Mouse (Mus musculus) C2C12 (cell line): ENCODE measurements around the gene Dhrs2. TPM values are rescaled to one million over a fixed set of nuclear protein-coding genes. Genes with fewer than 3 reads are reported as not detected.

Experiments
- H3K27me3 ChIP-seq: one replicate; pipeline ENCODE4 v1.6.1; 2011; ENCODE audit not compliant: control insufficient read depth, insufficient read depth, insufficient read length
- H3K36me3 ChIP-seq: one replicate; pipeline ENCODE4 v1.6.1; 2011; ENCODE audit not compliant: control insufficient read depth, insufficient read depth
- H3K4me3 ChIP-seq: one replicate; pipeline ENCODE4 v1.5.1; 2011; ENCODE audit warnings: mild to moderate bottlenecking, control low read depth; ENCODE audit not compliant: poor library complexity, insufficient read depth, severe bottlenecking
- H3K79me2 ChIP-seq: one replicate; pipeline ENCODE4 v1.6.1; 2011; ENCODE audit not compliant: control insufficient read depth, insufficient read depth
- H3K79me3 ChIP-seq: one replicate; pipeline ENCODE4 v1.6.1; 2011; ENCODE audit warnings: low read depth, control low read depth
- H3ac ChIP-seq: one replicate; pipeline ENCODE3; 2011; ENCODE audit warnings: low read depth; ENCODE audit not compliant: control insufficient read depth, insufficient read length
- CEBPB ChIP-seq: IDR thresholded peaks from one replicate; pipeline ENCODE4 v1.6.1; 2011; ENCODE audit warnings: low read depth, mild to moderate bottlenecking, control low read depth, moderate library complexity
- CTCF ChIP-seq: IDR thresholded peaks from one replicate; pipeline ENCODE4 v1.5.1; 2011; ENCODE audit not compliant: control insufficient read depth, insufficient read depth, insufficient read length
- FOSL1 ChIP-seq: IDR thresholded peaks from one replicate; pipeline ENCODE4 v1.8.0; 2011; ENCODE audit warnings: mild to moderate bottlenecking, low read length; ENCODE audit not compliant: poor library complexity, insufficient read depth, severe bottlenecking
- MAX ChIP-seq: IDR thresholded peaks from one replicate; pipeline ENCODE4 v1.6.1; 2011; ENCODE audit warnings: mild to moderate bottlenecking, control low read depth
- MYOD1 ChIP-seq: IDR thresholded peaks from one replicate; pipeline ENCODE4 v1.6.1; 2011; ENCODE audit warnings: low read depth; ENCODE audit not compliant: control insufficient read depth, insufficient read length
- MYOG ChIP-seq: IDR thresholded peaks from one replicate; pipeline ENCODE4 v1.6.1; 2011; ENCODE audit not compliant: control insufficient read depth, insufficient read length; ENCODE audit errors: extremely low read depth
- USF1 ChIP-seq: IDR thresholded peaks from one replicate; pipeline ENCODE4 v1.6.1; 2011; ENCODE audit warnings: low read depth, mild to moderate bottlenecking, control low read depth, moderate library complexity
- polyA plus RNA-seq: library from polyadenylated mRNA; unstranded; fragments of >200 nt; fragmentation: generic; extraction: Trizol; gene quantifications from one replicate; pipeline ENCODE4 v1.2.1, GENCODE M21; 2012; ENCODE audit warnings: missing spikeins

Dhrs2 gene
- polyA plus RNA-seq, 1 experiment, result not detected

GRCm38 (mm10) chr14:55188491-55188890, 33.3 kb upstream of the Dhrs2 start:
- Histone ChIP-seq H3ac (no peak overlapping the region), H3K4me3 (no peak overlapping the region)
- TF ChIP-seq MYOG (no peak), CTCF (no peak), FOSL1 (no peak), CEBPB (no peak), MYOD1 (no peak), MAX (no peak), USF1 (no peak)

DNA sequence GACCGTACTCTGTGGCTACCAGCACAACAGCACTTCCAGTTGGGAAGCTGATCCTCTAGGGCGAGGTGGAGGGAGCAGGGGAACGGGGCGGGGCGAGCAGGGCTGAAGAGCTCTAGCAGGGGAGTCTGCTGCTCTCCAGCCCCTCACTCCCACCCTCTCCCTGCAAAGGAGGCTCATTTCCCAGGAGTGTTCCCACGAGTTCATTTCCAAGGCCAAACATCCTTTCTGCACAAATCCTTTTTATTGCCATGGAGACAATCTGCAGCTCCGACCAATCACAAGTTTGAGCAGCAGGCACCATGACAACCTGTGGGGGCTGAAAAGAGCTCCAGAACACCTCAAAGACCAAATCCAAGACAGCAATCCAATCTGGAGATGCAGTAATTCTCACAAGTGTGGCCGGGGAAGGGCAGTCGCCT, 32.4 kb upstream of the Dhrs2 start:
- Histone ChIP-seq H3K4me3 (no peak overlapping the region), H3K27me3 (peaks cover 28% of the 10 kb centered on the region), H3K79me3 (no peaks in the 10 kb centered on the region), H3K36me3 (no peaks in the 10 kb centered on the region), H3ac (no peak overlapping the region), H3K79me2 (no peaks in the 10 kb centered on the region)
- TF ChIP-seq MAX (no peak), CTCF (no peak), CEBPB (no peak), MYOG (no peak), MYOD1 (no peak), FOSL1 (no peak), USF1 (no peak)

More at GRCm38 (mm10) chr14:55188491-55188890, 33.3 kb upstream of the Dhrs2 start:
- no peaks in the 10 kb centered on the region for H3K36me3 ChIP-seq
- no peaks in the 10 kb centered on the region for H3K79me3 ChIP-seq
- no peaks in the 10 kb centered on the region for H3K79me2 ChIP-seq
- peaks cover 28% of the 10 kb centered on the region for H3K27me3 ChIP-seq

DNA sequence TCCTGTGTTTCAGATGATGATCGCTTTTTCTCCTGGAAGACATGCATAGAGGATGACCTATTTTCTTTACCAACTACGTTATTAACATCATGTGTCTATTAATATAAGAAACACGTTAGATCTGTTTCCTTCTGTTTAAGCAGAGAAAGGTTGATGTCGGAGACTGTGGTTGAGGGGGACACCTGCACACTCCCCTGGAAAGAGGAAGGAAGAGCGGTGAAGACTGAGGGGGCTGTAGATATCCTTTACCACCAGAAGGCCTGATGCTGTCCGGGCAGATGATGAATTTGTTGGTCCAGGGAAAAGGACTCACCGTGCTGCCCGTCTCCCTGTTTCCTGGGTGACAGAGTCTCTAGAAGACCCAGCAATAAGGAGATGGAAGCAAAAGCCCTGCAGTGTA, 28.5 kb upstream of the Dhrs2 start:
- Histone ChIP-seq H3K27me3 (peaks cover 28% of the 10 kb centered on the region), H3K36me3 (no peaks in the 10 kb centered on the region), H3K79me3 (no peaks in the 10 kb centered on the region), H3K4me3 (no peak overlapping the region), H3K79me2 (no peaks in the 10 kb centered on the region), H3ac (no peak overlapping the region)
- no peak for TF ChIP-seq MAX

DNA sequence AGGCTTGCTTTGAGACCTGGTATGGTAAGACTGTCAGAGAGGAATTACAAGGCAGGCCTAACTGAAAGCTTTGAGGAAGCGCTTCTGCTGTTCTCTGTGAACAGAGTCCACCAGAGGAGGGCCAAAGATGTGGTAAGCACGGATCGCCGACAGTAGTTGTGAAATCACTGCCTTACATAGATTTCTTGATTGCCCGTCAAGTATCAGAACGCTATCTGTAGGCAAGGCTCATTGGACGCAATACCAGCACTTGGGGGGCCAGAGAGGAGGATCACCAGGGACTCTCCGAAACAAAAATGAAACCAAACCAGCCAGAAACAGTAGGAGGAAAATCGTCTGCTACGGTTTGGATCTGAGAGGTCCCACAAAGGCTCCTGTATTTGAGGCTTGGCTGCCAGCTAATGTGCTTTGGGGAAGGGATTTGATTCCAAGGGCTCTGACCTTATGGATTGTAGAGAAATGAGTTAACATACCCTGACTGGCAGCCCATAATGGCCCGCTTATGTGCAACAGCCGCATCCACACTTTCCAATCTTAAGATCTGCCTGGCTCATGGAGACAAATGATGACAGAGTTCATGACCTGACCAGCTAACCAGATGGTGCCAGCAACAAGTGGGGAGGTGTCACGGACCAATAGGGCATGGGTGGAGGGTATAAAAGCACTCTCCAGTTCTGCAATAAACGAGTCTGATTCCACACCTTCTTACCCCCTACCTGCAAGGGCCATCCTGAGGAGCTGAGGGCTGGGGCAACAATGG, 27.8 kb upstream of the Dhrs2 start:
- H3K27me3 ChIP-seq, result peaks cover 27% of the 10 kb centered on the region
- H3K79me3 ChIP-seq, result no peaks in the 10 kb centered on the region
- H3K4me3 ChIP-seq, result no peak overlapping the region
- no peaks in the 10 kb centered on the region for H3K79me2 ChIP-seq
- H3K36me3 ChIP-seq, result no peaks in the 10 kb centered on the region
- TF ChIP-seq CTCF, result no peak
- no peak for TF ChIP-seq USF1
- no peak for TF ChIP-seq MYOD1
- no peak for TF ChIP-seq FOSL1
- TF ChIP-seq CEBPB, result no peak
- no peak for TF ChIP-seq MAX
- TF ChIP-seq MYOG, result no peak
- H3ac ChIP-seq, result no peak overlapping the region

- TF ChIP-seq USF1, result no peak
- peak; percentile 58 for TF ChIP-seq MYOD1
- no peaks in the 10 kb centered on the region for H3K79me2 ChIP-seq
- H3K4me3 ChIP-seq, result no peak overlapping the region
- no peak overlapping the region for H3ac ChIP-seq
- H3K79me3 ChIP-seq, result no peaks in the 10 kb centered on the region
- H3K27me3 ChIP-seq, result peaks cover 20% of the 10 kb centered on the region
- H3K36me3 ChIP-seq, result no peaks in the 10 kb centered on the region
Measured at GRCm38 (mm10) chr14:55194786-55195185, 27.0 kb upstream of the Dhrs2 start.

GRCm38 (mm10) chr14:55197121-55197520, 24.7 kb upstream of the Dhrs2 start:
- H3K36me3 ChIP-seq, result no peaks in the 10 kb centered on the region
- TF ChIP-seq MAX, result no peak
- no peak for TF ChIP-seq USF1

More at GRCm38 (mm10) chr14:55197121-55197520, 24.7 kb upstream of the Dhrs2 start:
- Histone ChIP-seq H3K27me3 (peaks cover 11% of the 10 kb centered on the region), H3K79me2 (no peaks in the 10 kb centered on the region), H3K79me3 (no peaks in the 10 kb centered on the region), H3K4me3 (no peak overlapping the region), H3ac (no peak overlapping the region)
